Mouse (Mus musculus) stomach, postnatal 0 days (tissue): Measurements from ENCODE around the gene Rtkn. TPM values are rescaled to one million over a fixed set of nuclear protein-coding genes. Genes with fewer than 3 reads are reported as not detected.

Experiments
- ATAC-seq: fragments of 200-750 bp; cut with Nextera tagmentation; 2 replicates; pipeline ENCODE4 v1.8.0; 2017; ENCODE audit not compliant: low FRiP score, low TSS enrichment
- DNase-seq: peaks from one replicate; pipeline ENCODE4 v3.0.0-alpha.2; 2016; ENCODE audit warnings: low spot score
- H3K27ac ChIP-seq: fragments of 300-500 bp; sonication (generic); replicated peaks from 2 replicates; pipeline ENCODE4 v1.5.1; 2014; ENCODE audit warnings: mild to moderate bottlenecking, control low read depth
- H3K27me3 ChIP-seq: fragments of 300-500 bp; sonication (generic); 2 replicates; pipeline ENCODE4 v1.6.1; 2014; ENCODE audit warnings: low read length; ENCODE audit not compliant: control insufficient read depth, insufficient read depth
- H3K36me3 ChIP-seq: fragments of 300-500 bp; sonication (generic); 2 replicates; pipeline ENCODE4 v1.6.1; 2014; ENCODE audit warnings: low read length, mixed read lengths; ENCODE audit not compliant: control insufficient read depth, insufficient read depth
- H3K4me1 ChIP-seq: fragments of 300-500 bp; sonication (generic); replicated peaks from 2 replicates; pipeline ENCODE4 v1.6.1; 2014; ENCODE audit warnings: antibody characterized with exemption; ENCODE audit not compliant: control insufficient read depth, insufficient read depth
- H3K4me2 ChIP-seq: fragments of 300-500 bp; sonication (generic); replicated peaks from 2 replicates; pipeline ENCODE4 v1.6.1; 2014; ENCODE audit warnings: low read depth, mild to moderate bottlenecking, control low read depth, moderate library complexity
- H3K4me3 ChIP-seq: fragments of 300-500 bp; sonication (generic); 2 replicates; pipeline ENCODE4 v1.5.1; 2014; ENCODE audit warnings: low read depth, low read length, control low read depth
- H3K9ac ChIP-seq: fragments of 300-500 bp; sonication (generic); 2 replicates; pipeline ENCODE4 v1.6.1; 2014; ENCODE audit warnings: mild to moderate bottlenecking, low read length, control low read depth, mixed read lengths
- H3K9me3 ChIP-seq: fragments of 300-500 bp; sonication (generic); 2 replicates; pipeline ENCODE4 v1.6.1; 2016; ENCODE audit warnings: low read length; ENCODE audit not compliant: control insufficient read depth
- CTCF ChIP-seq: IDR thresholded peaks from 2 replicates; pipeline ENCODE4 v1.5.1; 2016; ENCODE audit warnings: antibody characterized with exemption, low read depth, mild to moderate bottlenecking, moderate library complexity
- EP300 ChIP-seq: optimal IDR thresholded peaks from 2 replicates; pipeline ENCODE3; 2016; ENCODE audit warnings: antibody characterized with exemption
- WGBS: fragments of 180-500 bp; shearing (Covaris S2); extraction: QIAGEN DNeasy Blood & Tissue Kit; methylation state at CpG from one replicate; pipeline ENCODE4 v1.1.7; 2014; 5-methylcytosine and 5-hydroxymethylcytosine counted together
- polyA plus RNA-seq: library from polyadenylated mRNA; unstranded; fragments of >200 nt; fragmentation: Nextera tagmentation; extraction: Ambion mirVana; gene quantifications from 2 replicates; pipeline ENCODE4 v1.2.1, GENCODE M21; 2015

Rtkn gene
- polyA plus RNA-seq, 1 experiment from 2014 or later: 18.5 TPM

DNA sequence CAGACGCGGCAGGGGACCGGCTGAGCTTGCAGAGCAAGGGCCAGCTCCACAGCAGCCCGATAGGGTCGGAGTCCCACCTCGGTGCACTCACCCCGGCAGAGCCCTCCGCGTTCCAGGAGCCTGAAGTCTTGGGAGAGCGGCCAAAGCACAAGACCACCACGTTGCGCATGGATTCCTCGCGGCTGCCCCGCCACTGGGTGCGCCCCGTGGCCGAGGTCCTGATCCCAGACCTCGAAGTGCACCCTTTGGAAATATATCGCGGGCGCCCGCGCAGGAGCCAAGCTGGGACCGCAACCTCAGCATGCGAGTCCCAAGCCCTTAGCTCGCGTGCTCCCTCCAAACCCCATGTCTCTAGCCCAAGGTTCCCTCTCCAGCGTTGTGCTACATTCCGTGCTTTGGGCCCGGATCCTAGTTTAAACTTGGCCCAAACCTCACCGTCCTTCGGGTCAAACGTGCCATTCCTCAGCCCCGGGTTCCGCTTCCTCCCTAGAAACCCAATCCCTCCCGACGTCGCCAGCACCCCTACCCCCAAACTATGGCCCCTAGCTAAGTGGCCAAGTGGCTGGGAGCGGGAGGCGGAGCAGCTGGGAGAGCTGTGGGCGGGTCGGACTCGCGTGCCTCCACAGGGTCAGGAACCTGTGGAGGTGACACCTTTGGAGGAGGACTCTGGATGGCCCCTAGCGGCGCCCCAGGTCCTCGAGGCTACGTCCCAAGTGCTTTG, 26.8 kb downstream of the Rtkn start:
- H3K4me2 ChIP-seq: peak overlapping the region; percentile 77
- no peak overlapping the region for H3K27ac ChIP-seq
- peak overlapping the region; percentile 60 for H3K9ac ChIP-seq
- peak overlapping the region; percentile 50 for H3K4me3 ChIP-seq
- no peaks in the 10 kb centered on the region for H3K9me3 ChIP-seq
- peaks cover 12% of the 10 kb centered on the region; the same call in 1 of the 2 replicates for H3K27me3 ChIP-seq
- peak; percentile 62 for DNase-seq
- H3K36me3 ChIP-seq: no peaks in the 10 kb centered on the region
- H3K4me1 ChIP-seq: peaks cover 5% of the 10 kb centered on the region
- WGBS: under 1% methylated on average over 49 of the region's 49 CpGs
- ATAC-seq: peak; percentile 6; the same call in 1 of the 2 replicates
- TF ChIP-seq CTCF (no peak), EP300 (no peak)

- peak overlapping the region; percentile 60 for H3K9ac ChIP-seq
- peak; percentile 71 for DNase-seq
- ATAC-seq: peak; percentile 31; the same call in 1 of the 2 replicates
Measured at GRCm38 (mm10) chr6:83162701-83163100, 27.4 kb downstream of the Rtkn start.

DNA sequence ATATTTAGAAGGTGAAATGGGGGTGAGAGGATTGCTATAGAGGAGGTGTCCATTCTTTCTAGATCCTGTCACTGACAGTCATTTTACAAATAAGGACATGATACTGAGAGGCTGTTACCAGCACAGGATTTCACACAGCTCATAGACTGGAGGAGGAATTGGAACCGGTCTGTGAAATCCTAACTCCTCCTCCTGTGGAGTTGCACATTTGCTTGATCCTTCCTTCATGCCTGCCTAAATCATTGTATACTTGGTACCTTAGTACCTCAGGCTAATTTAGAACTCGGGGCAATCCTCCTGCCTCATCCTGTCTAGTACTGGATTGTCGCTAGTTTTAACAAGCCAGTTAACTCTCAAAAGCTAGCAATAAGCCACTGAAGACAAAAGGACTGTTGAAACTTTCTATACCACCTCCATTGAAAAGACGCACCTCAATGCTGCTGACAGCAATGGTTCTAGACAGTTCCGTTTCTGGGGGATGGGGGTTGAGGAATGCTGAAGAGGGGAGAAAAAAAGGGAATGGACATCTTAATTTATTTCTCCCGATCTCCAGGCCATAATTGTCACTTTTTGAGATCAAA, 29.9 kb downstream of the Rtkn start:
- Histone ChIP-seq H3K27ac (peak overlapping the region; percentile 81), H3K27me3 (peaks cover 12% of the 10 kb centered on the region; the same call in 1 of the 2 replicates), H3K9me3 (no peaks in the 10 kb centered on the region), H3K4me2 (peak overlapping the region; percentile 70), H3K4me1 (peaks cover 5% of the 10 kb centered on the region), H3K9ac (peak overlapping the region; percentile 45; the same call in 1 of the 2 replicates), H3K4me3 (peak overlapping the region; percentile 94), H3K36me3 (no peaks in the 10 kb centered on the region)
- ATAC-seq (peak; percentile 9; the same call in 1 of the 2 replicates), DNase-seq (no peak)
- WGBS: 3% methylated on average over 6 of the region's 6 CpGs
- TF ChIP-seq CTCF: no peak
- no peak for TF ChIP-seq EP300

More at GRCm38 (mm10) chr6:83162701-83163100, 27.4 kb downstream of the Rtkn start:
- H3K27ac ChIP-seq: no peak overlapping the region
- under 1% methylated on average over 8 of the region's 8 CpGs for WGBS
- H3K9me3 ChIP-seq: no peaks in the 10 kb centered on the region
- H3K4me3 ChIP-seq: peak overlapping the region; percentile 50
- peaks cover 5% of the 10 kb centered on the region for H3K4me1 ChIP-seq
- TF ChIP-seq CTCF (peak; percentile 84), EP300 (no peak)
- peak overlapping the region; percentile 77 for H3K4me2 ChIP-seq
- H3K27me3 ChIP-seq: peaks cover 12% of the 10 kb centered on the region; the same call in 1 of the 2 replicates
- no peaks in the 10 kb centered on the region for H3K36me3 ChIP-seq

- Histone ChIP-seq H3K4me1 (peaks cover 5% of the 10 kb centered on the region), H3K9ac (peak within 1 kb of the TSS; percentile 89), H3K4me3 (peak within 1 kb of the TSS; percentile 94), H3K9me3 (no peaks in the 10 kb centered on the region), H3K27ac (peak within 1 kb of the TSS; percentile 81), H3K27me3 (peaks cover 12% of the 10 kb centered on the region; the same call in 1 of the 2 replicates), H3K36me3 (no peaks in the 10 kb centered on the region), H3K4me2 (peak within 1 kb of the TSS; percentile 70)
- under 1% methylated on average over 57 of the region's 58 CpGs for WGBS
- DNase-seq (peak; percentile 95), ATAC-seq (peak; percentile 85)
- TF ChIP-seq CTCF: peak; percentile 96
- peak; percentile 62 for TF ChIP-seq EP300
Measured at GRCm38 (mm10) chr6:83165607-83166242, 30.5 kb downstream of the Rtkn start, which contains the start of gene Dctn1. Dctn1 (plus strand) TSS chr6:83165920.

DNA sequence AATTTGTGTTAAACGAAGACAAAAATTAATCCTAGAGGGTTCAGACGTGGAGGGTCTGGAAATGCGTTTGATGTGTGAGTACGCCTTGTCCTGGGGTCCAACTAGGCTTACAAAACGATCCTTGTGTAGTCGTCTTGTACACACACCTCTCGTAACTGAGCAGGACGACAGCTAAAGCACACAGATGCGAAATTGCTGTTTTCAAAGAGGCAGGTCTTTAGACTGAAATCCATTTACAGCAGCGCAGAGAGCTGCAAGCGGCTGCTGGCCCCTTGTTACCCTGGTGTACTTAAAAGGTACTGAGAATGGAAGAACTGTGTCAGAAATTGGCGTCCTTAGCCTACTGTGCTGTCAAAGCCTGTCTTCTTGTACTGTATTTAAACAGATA, 31.0 kb downstream of the Rtkn start:
- ATAC-seq: no peak
- Histone ChIP-seq H3K36me3 (no peaks in the 10 kb centered on the region), H3K9me3 (no peaks in the 10 kb centered on the region), H3K9ac (peak overlapping the region; percentile 89), H3K27me3 (peaks cover 11% of the 10 kb centered on the region; the same call in 1 of the 2 replicates), H3K4me2 (peak overlapping the region; percentile 70), H3K4me3 (peak overlapping the region; percentile 94), H3K27ac (peak overlapping the region; percentile 81), H3K4me1 (peaks cover 5% of the 10 kb centered on the region)
- 1% methylated on average over 12 of the region's 12 CpGs for WGBS
- peak; percentile 29 for DNase-seq
- TF ChIP-seq EP300 (no peak), CTCF (no peak)
